Mouse (Mus musculus): ENCODE data around the gene Tmem132e. TPM values are rescaled to one million over a fixed set of nuclear protein-coding genes. Genes with fewer than 3 reads are reported as not detected.

The Tmem132e gene
- polyA plus RNA-seq, 1 experiment from 2014 or later, result 0.39 TPM

DNA sequence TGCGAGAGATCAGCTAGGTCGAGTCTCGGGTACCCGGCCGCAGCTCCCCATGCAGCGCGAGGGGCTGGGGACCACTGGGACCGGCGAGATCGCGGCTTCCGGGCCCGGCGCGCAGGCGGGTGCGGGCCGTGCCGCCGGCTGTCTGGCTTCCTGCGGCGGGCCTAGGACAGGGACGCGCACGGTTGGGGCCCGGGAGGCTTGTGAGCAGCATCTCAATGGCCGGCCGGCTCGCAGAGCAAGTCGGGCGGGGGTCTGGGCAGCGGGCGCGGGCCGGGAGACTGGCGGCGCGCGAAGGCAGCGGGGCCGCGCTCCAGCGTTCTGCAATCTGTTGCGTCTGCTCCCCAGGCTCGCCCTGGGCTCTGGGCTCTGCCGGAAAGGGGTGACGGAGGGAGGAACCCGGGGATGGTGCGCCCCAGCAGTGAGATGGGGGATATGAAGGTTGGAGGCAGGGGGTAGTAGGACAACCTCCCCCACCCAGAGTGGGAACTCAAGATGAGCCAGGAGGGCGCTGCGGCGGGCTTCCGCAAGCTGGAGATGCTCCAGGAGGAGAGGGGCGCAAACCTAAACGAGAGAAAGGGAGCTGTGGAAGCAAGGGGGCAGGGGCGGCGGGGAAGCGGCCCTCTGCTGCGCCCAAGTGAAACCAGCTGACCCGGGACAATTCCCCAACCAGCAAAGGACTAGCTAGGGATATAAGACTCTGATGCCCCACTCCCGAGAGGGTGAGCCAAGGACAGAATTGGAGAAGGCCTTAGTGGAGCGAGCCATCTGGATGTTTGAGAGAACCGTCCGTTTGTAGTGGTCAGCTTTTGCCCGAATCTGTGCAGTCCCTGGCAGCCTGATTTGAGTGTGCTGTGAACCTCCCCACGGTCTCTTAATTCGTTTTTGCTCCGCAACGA is 944 bp downstream of the Tmem132e start:
- H3K27ac ChIP-seq, result no peak overlapping the region
- ATAC-seq (ENCODE audit: insufficient number of reproducible peaks, insufficient read depth, low FRiP score, low TSS enrichment, low read depth), result 0 out of 2 replicates have a peak, but pooled peaks have one; percentile 18
- H3K4me2 ChIP-seq, result peak overlapping the region; percentile 97
- H3K9ac ChIP-seq, result peak overlapping the region; percentile 70
- peak overlapping the region; percentile 64 for H3K4me3 ChIP-seq
- H3K36me3 ChIP-seq, result no peaks in the 10 kb centered on the region
- H3K9me3 ChIP-seq, result no peaks in the 10 kb centered on the region
- H3K4me1 ChIP-seq, result peaks cover 36% of the 10 kb centered on the region
- peaks cover 86% of the 10 kb centered on the region for H3K27me3 ChIP-seq
- WGBS, result 1% methylated on average over 69 of the region's 69 CpGs

- no peak overlapping the region for H3K27ac ChIP-seq
- no peaks in the 10 kb centered on the region for H3K9me3 ChIP-seq
- H3K4me3 ChIP-seq, result no peak overlapping the region
- H3K27me3 ChIP-seq, result peaks cover 64% of the 10 kb centered on the region
- ATAC-seq (ENCODE audit: insufficient number of reproducible peaks, insufficient read depth, low FRiP score, low TSS enrichment, low read depth), result no peak
- no peak overlapping the region for H3K4me2 ChIP-seq
- no peak overlapping the region for H3K9ac ChIP-seq
- no peaks in the 10 kb centered on the region for H3K36me3 ChIP-seq
- peaks cover 26% of the 10 kb centered on the region for H3K4me1 ChIP-seq
- 67% methylated on average over 3 of the region's 3 CpGs for WGBS
These were observed 3.6 kb downstream of the Tmem132e start for GRCm38 (mm10) chr11:82392341-82392740.

DNA sequence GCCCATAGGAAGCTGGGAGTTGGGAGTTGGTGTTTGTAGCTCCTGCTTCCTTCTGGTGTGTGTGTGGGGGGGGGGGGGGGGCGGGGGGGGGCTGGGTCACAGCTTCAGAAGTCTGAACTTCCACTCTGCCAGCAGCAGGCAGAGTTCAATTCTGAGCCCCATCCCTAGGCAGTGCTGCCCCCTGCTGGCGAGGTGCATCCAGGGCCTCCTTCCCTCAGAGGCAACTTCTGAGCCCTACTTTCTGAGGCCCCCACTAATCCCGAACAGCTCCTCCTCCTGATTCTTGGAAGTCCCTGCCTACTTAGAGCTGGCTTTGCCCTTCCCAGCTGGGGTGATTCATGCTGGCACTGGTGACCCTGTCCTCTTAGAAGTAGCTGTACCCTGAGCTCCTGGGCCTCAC is 10.9 kb downstream of the Tmem132e start:
- Histone ChIP-seq H3K4me3 (no peak overlapping the region), H3K9ac (no peak overlapping the region), H3K27ac (no peak overlapping the region), H3K27me3 (peaks cover 8% of the 10 kb centered on the region), H3K36me3 (no peaks in the 10 kb centered on the region), H3K4me2 (no peak overlapping the region), H3K4me1 (no peaks in the 10 kb centered on the region), H3K9me3 (no peaks in the 10 kb centered on the region)
- ATAC-seq (ENCODE audit: insufficient number of reproducible peaks, insufficient read depth, low FRiP score, low TSS enrichment, low read depth), result no peak
- 13% methylated on average over 3 of the region's 3 CpGs for WGBS

DNA sequence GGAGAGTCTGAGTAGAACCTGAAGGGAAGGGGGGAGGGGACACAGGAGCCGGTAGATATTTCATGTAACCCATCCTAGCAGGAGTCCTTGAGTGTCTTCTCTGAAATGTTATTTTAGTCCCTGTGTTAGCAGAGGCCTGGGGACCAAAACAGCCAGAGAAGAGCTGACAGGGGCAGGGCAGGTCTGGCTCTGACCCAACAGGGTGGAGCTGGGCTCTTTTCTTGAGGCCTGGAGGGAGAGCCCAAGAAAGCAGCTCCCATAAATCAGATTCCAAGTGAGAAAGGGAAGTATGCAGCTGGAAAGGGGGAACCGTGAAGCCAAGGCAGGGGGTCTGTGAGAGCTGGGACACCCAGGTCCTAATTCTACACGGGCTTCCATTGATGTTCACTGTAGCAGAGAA is 16.9 kb downstream of the Tmem132e start:
- no peak overlapping the region for H3K9ac ChIP-seq
- no peak for ATAC-seq (ENCODE audit: insufficient number of reproducible peaks, insufficient read depth, low FRiP score, low TSS enrichment, low read depth)
- no peaks in the 10 kb centered on the region for H3K36me3 ChIP-seq
- H3K4me3 ChIP-seq, result no peak overlapping the region
- 42% methylated on average over 3 of the region's 3 CpGs for WGBS
- H3K27ac ChIP-seq, result no peak overlapping the region
- no peaks in the 10 kb centered on the region for H3K9me3 ChIP-seq
- H3K27me3 ChIP-seq, result no peaks in the 10 kb centered on the region
- H3K4me1 ChIP-seq, result peaks cover 5% of the 10 kb centered on the region; the same call in 1 of the 2 replicates
- no peak overlapping the region for H3K4me2 ChIP-seq

- WGBS, result 22% methylated on average over 11 of the region's 11 CpGs
- H3K9me3 ChIP-seq, result no peaks in the 10 kb centered on the region
- no peak for ATAC-seq (ENCODE audit: insufficient number of reproducible peaks, insufficient read depth, low FRiP score, low TSS enrichment, low read depth)
- H3K9ac ChIP-seq, result no peak overlapping the region
- H3K4me3 ChIP-seq, result no peak overlapping the region
- H3K27ac ChIP-seq, result no peak overlapping the region
- H3K36me3 ChIP-seq, result no peaks in the 10 kb centered on the region
- H3K27me3 ChIP-seq, result no peaks in the 10 kb centered on the region
- no peak overlapping the region for H3K4me2 ChIP-seq
- H3K4me1 ChIP-seq, result peaks cover 5% of the 10 kb centered on the region; the same call in 1 of the 2 replicates
These were observed 17.9 kb downstream of the Tmem132e start for GRCm38 (mm10) chr11:82406358-82407221.

DNA sequence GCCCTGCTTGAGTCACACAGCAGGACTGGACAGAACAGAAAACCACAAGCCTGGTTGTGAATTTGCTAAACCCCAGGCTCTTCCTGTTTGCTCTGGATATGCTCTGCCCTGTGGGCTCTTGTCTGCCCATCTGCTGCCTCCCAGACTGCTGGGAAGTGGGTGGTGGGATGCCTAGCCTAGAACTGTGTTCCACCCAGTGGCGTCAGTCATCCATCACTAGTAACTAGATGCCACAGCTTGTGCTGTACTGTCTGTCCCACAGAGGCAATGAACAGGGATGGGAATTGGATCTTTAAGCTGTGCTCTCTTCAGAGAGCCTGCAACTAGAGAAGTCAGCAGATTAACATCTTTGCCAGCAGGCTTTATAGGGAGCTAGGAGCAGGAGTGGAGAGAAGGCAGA is 23.8 kb downstream of the Tmem132e start:
- Histone ChIP-seq H3K36me3 (no peaks in the 10 kb centered on the region), H3K27me3 (0 out of 2 replicates have a peak, but pooled peaks cover 4% of the 10 kb centered on the region), H3K4me1 (no peaks in the 10 kb centered on the region), H3K9ac (no peak overlapping the region), H3K27ac (no peak overlapping the region), H3K4me3 (no peak overlapping the region), H3K4me2 (no peak overlapping the region), H3K9me3 (no peaks in the 10 kb centered on the region)
- no peak for ATAC-seq (ENCODE audit: insufficient number of reproducible peaks, insufficient read depth, low FRiP score, low TSS enrichment, low read depth)
- WGBS, result 39% methylated on average over 1 of the region's 1 CpGs

GRCm38 (mm10) chr11:82418337-82419041 is 29.8 kb downstream of the Tmem132e start:
- H3K9me3 ChIP-seq, result no peaks in the 10 kb centered on the region
- no peak overlapping the region for H3K27ac ChIP-seq
- H3K4me3 ChIP-seq, result no peak overlapping the region
- WGBS, result 33% methylated on average over 8 of the region's 9 CpGs
- no peak for ATAC-seq (ENCODE audit: insufficient number of reproducible peaks, insufficient read depth, low FRiP score, low TSS enrichment, low read depth)
- H3K36me3 ChIP-seq, result no peaks in the 10 kb centered on the region
- 0 out of 2 replicates have a peak, but pooled peaks cover 4% of the 10 kb centered on the region for H3K27me3 ChIP-seq
- no peaks in the 10 kb centered on the region for H3K4me1 ChIP-seq
- no peak overlapping the region for H3K4me2 ChIP-seq
- H3K9ac ChIP-seq, result no peak overlapping the region

DNA sequence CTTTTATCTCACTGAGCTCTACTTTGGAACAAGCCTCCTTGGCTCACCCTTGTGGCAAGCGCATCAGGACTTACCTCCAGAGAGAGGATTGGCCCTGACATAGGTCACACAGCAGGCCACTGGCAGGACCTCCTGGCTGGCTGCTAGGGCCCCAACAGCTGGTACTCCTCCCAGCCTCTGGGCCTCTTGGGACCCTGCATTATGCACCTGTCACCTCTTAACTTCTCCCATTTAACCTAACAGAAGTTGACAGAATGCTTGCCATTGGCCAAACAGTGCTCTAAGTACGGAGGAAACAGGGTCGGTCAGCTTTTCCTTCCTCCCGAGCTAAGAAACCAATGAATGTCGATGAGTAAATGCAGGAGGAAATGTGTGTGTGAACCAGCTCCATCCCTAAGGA is 33.2 kb downstream of the Tmem132e start:
- H3K9me3 ChIP-seq, result no peaks in the 10 kb centered on the region
- H3K27ac ChIP-seq, result no peak overlapping the region
- no peaks in the 10 kb centered on the region for H3K36me3 ChIP-seq
- no peaks in the 10 kb centered on the region for H3K27me3 ChIP-seq
- 30% methylated on average over 5 of the region's 5 CpGs for WGBS
- no peaks in the 10 kb centered on the region for H3K4me1 ChIP-seq
- ATAC-seq (ENCODE audit: insufficient number of reproducible peaks, insufficient read depth, low FRiP score, low TSS enrichment, low read depth), result no peak
- H3K9ac ChIP-seq, result no peak overlapping the region
- no peak overlapping the region for H3K4me3 ChIP-seq
- H3K4me2 ChIP-seq, result no peak overlapping the region

- Histone ChIP-seq H3K27me3 (no peaks in the 10 kb centered on the region), H3K9ac (no peak overlapping the region), H3K4me3 (no peak overlapping the region), H3K27ac (no peak overlapping the region), H3K9me3 (no peaks in the 10 kb centered on the region), H3K4me1 (no peaks in the 10 kb centered on the region), H3K36me3 (no peaks in the 10 kb centered on the region), H3K4me2 (no peak overlapping the region)
- no peak for ATAC-seq (ENCODE audit: insufficient number of reproducible peaks, insufficient read depth, low FRiP score, low TSS enrichment, low read depth)
- 20% methylated on average over 4 of the region's 4 CpGs for WGBS
These were observed 34.8 kb downstream of the Tmem132e start for GRCm38 (mm10) chr11:82423521-82423920.

DNA sequence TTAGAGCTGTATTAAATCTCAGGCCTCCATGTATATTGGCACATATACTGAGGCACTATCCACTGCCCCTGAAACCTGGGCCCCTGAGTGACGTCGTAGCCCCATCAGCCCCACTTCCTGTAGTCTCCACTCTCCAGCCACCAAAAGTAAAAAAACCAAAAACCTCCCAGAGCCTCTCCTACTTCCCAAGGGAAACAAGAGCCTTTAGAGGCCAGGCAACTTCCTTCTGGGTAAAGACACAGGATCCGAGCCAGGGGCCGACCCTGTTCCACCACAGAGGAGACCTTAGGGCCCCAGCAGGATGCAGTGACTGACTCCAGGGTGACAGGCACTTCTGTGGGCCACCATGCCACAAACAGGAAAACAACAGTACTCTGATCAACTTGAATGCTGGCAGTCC is 40.1 kb downstream of the Tmem132e start:
- Histone ChIP-seq H3K36me3 (no peaks in the 10 kb centered on the region), H3K27ac (no peak overlapping the region), H3K4me1 (no peaks in the 10 kb centered on the region), H3K27me3 (peaks cover 33% of the 10 kb centered on the region), H3K4me2 (no peak overlapping the region), H3K9me3 (no peaks in the 10 kb centered on the region), H3K9ac (no peak overlapping the region), H3K4me3 (no peak overlapping the region)
- no peak for ATAC-seq (ENCODE audit: insufficient number of reproducible peaks, insufficient read depth, low FRiP score, low TSS enrichment, low read depth)
- 55% methylated on average over 4 of the region's 4 CpGs for WGBS
